Mouse (Mus musculus): Measurements from ENCODE around the gene Cab39l. TPM values are rescaled to one million over a fixed set of nuclear protein-coding genes. Genes with fewer than 3 reads are reported as not detected.

The Cab39l gene
- polyA plus RNA-seq, 1 experiment from 2014 or later = 31.1 TPM

DNA sequence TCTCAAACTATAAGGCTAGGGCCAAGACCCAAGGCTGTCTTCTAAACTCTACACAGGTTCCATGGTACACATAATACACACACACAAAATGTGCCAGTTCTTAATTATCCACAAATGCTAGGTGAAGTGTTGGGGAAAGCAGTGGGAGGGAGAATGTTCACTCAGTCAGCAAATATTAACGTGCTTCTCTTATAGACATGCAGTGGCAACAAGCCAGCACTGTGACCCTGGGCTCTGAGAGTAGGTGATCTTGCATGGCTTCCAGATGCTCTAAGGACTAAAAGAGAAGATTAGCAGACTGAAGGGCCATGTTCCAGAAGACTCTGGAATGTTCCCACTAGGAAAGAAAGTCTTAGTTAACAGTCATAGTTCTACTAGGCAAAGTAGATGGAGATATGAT lies 90.0 kb downstream of the Cab39l start:
- no peak for ATAC-seq (replicated peaks; ENCODE audit: insufficient number of reproducible peaks, low FRiP score, low TSS enrichment)
- H3K9me3 ChIP-seq (replicated peaks; ENCODE audit: control insufficient read depth, low read length) = no peaks in the 10 kb centered on the region

DNA sequence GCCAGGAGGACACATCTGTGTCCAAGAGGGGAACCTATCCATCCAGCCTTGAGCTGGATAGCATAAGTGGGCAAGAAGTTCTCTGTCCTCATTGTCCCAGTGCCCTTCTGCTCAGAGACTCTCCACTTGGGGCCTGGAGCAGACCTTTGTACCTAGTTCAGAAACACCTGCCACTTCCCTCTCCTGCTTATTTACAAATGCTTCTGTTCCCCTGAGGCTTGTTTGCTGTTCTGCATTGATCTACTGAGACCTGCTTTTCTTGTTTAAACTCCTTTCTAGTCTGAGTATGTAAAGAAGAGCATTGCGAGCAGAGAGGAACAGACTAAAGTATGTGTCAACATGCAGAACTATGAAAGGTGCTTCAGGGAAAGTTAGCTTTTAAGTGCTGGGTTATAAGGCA lies 92.2 kb downstream of the Cab39l start:
- no peak overlapping the region for H3K27ac ChIP-seq (ENCODE audit: low read depth, low read length)
- H3K9ac ChIP-seq (ENCODE audit: low read depth, low read length) = no peak overlapping the region
- H3K4me1 ChIP-seq (ENCODE audit: control insufficient read depth, insufficient read depth, low read length) = no peaks in the 10 kb centered on the region
- H3K9me3 ChIP-seq (replicated peaks; ENCODE audit: control insufficient read depth, low read length) = no peaks in the 10 kb centered on the region
- no peak overlapping the region for H3K4me3 ChIP-seq (ENCODE audit: low read depth, low read length)
- no peak overlapping the region for H3K4me2 ChIP-seq
- ATAC-seq (replicated peaks; ENCODE audit: insufficient number of reproducible peaks, low FRiP score, low TSS enrichment) = no peak
- 83% methylated on average over 1 of the region's 1 CpGs for WGBS (ENCODE audit: insufficient replicate concordance)
- H3K27me3 ChIP-seq (ENCODE audit: control insufficient read depth, insufficient read depth, low read length) = no peaks in the 10 kb centered on the region
- no peaks in the 10 kb centered on the region for H3K36me3 ChIP-seq (ENCODE audit: control insufficient read depth, insufficient read depth, low read length)

More for the DNA sequence above, 90.0 kb downstream of the Cab39l start:
- no peak overlapping the region for H3K4me2 ChIP-seq
- no peaks in the 10 kb centered on the region for H3K27me3 ChIP-seq (ENCODE audit: control insufficient read depth, insufficient read depth, low read length)
- H3K4me1 ChIP-seq (ENCODE audit: control insufficient read depth, insufficient read depth, low read length) = no peaks in the 10 kb centered on the region
- no peak overlapping the region for H3K27ac ChIP-seq (ENCODE audit: low read depth, low read length)
- H3K9ac ChIP-seq (ENCODE audit: low read depth, low read length) = no peak overlapping the region
- H3K4me3 ChIP-seq (ENCODE audit: low read depth, low read length) = no peak overlapping the region
- 84% methylated on average over 1 of the region's 1 CpGs for WGBS (ENCODE audit: insufficient replicate concordance)
- H3K36me3 ChIP-seq (ENCODE audit: control insufficient read depth, insufficient read depth, low read length) = no peaks in the 10 kb centered on the region

DNA sequence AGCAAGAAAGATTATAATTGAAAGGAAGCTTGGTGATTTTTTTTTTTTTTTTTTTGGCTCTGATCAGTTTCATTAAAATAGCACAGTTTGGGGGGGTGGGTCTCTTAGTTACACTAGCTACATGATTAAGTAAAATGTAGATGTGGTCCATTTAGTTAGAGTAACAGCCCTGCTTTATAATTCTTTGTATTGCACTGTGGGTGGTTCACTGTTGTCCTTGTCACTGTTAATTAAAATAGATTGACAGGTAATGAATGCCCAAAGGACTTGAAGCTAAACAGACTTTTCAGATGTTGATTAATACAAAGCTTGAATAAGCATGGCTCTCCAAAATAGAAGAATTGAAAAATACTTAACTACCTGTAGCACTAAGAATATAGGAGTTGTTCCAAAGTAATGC lies 93.1 kb downstream of the Cab39l start:
- Histone ChIP-seq H3K9ac (ENCODE audit: low read depth, low read length) (no peak overlapping the region), H3K36me3 (ENCODE audit: control insufficient read depth, insufficient read depth, low read length) (no peaks in the 10 kb centered on the region), H3K27ac (ENCODE audit: low read depth, low read length) (no peak overlapping the region), H3K4me1 (ENCODE audit: control insufficient read depth, insufficient read depth, low read length) (no peaks in the 10 kb centered on the region), H3K27me3 (ENCODE audit: control insufficient read depth, insufficient read depth, low read length) (no peaks in the 10 kb centered on the region), H3K4me2 (no peak overlapping the region), H3K9me3 (replicated peaks; ENCODE audit: control insufficient read depth, low read length) (no peaks in the 10 kb centered on the region), H3K4me3 (ENCODE audit: low read depth, low read length) (no peak overlapping the region)
- no peak for ATAC-seq (replicated peaks; ENCODE audit: insufficient number of reproducible peaks, low FRiP score, low TSS enrichment)

DNA sequence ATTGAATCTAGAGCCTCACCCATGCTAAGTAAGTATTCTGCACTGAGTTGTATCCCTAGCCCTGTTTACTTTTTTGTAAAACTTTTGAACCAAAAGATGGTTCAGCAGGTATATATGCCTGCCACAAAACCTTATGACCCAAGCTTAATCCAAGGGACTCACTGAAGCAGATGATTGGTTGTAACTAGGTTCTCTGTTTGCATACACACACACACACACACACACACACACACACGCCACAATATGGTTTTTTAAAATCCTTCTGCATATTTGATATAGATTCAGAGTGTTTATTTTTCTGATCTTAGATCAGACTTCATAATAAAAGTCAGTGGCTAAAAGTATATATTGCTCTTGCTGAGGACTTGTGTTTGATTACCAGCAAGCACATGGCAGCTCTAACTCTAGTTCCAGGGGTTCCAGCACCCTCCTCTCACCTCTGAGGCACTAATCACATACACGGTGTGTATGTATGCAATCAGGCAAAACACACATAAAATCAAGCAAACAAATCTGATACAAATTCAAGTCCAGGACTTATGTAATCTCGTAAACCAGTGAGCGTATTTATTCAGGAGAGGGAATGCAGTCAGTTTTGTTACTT lies 97.2 kb downstream of the Cab39l start:
- no peak for ATAC-seq (replicated peaks; ENCODE audit: insufficient number of reproducible peaks, low FRiP score, low TSS enrichment)
- WGBS (ENCODE audit: insufficient replicate concordance) = 85% methylated on average over 4 of the region's 4 CpGs
- Histone ChIP-seq H3K4me3 (ENCODE audit: low read depth, low read length) (no peak overlapping the region), H3K4me2 (no peak overlapping the region), H3K36me3 (ENCODE audit: control insufficient read depth, insufficient read depth, low read length) (no peaks in the 10 kb centered on the region), H3K27ac (ENCODE audit: low read depth, low read length) (no peak overlapping the region), H3K4me1 (ENCODE audit: control insufficient read depth, insufficient read depth, low read length) (no peaks in the 10 kb centered on the region), H3K27me3 (ENCODE audit: control insufficient read depth, insufficient read depth, low read length) (no peaks in the 10 kb centered on the region), H3K9ac (ENCODE audit: low read depth, low read length) (no peak overlapping the region), H3K9me3 (replicated peaks; ENCODE audit: control insufficient read depth, low read length) (no peaks in the 10 kb centered on the region)

DNA sequence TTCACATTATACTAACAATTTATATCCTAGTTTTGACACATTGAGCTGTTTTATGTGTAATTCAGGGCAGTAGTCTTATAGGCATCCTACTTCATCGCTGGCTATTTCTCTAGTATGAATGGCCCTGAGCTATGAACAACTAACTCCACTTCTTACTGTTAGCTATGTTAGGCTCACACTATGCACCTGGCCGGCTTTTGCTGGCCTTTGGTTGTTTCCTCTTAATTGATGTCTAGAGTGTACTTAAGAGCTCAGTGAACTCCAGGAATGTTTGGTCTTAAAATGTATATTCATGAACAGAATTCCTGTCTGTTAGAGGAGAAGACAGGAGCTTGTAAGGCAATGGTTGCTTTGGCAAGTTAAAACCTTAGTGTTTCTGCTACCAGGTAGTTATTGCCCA lies 99.5 kb downstream of the Cab39l start:
- H3K27ac ChIP-seq (ENCODE audit: low read depth, low read length) = no peak overlapping the region
- no peak overlapping the region for H3K4me3 ChIP-seq (ENCODE audit: low read depth, low read length)
- ATAC-seq (replicated peaks; ENCODE audit: insufficient number of reproducible peaks, low FRiP score, low TSS enrichment) = no peak
- H3K9me3 ChIP-seq (replicated peaks; ENCODE audit: control insufficient read depth, low read length) = no peaks in the 10 kb centered on the region
- no peak overlapping the region for H3K4me2 ChIP-seq
- no peak overlapping the region for H3K9ac ChIP-seq (ENCODE audit: low read depth, low read length)
- H3K27me3 ChIP-seq (ENCODE audit: control insufficient read depth, insufficient read depth, low read length) = no peaks in the 10 kb centered on the region
- H3K4me1 ChIP-seq (ENCODE audit: control insufficient read depth, insufficient read depth, low read length) = no peaks in the 10 kb centered on the region
- no peaks in the 10 kb centered on the region for H3K36me3 ChIP-seq (ENCODE audit: control insufficient read depth, insufficient read depth, low read length)
- WGBS (ENCODE audit: insufficient replicate concordance) = 86% methylated on average over 2 of the region's 2 CpGs

DNA sequence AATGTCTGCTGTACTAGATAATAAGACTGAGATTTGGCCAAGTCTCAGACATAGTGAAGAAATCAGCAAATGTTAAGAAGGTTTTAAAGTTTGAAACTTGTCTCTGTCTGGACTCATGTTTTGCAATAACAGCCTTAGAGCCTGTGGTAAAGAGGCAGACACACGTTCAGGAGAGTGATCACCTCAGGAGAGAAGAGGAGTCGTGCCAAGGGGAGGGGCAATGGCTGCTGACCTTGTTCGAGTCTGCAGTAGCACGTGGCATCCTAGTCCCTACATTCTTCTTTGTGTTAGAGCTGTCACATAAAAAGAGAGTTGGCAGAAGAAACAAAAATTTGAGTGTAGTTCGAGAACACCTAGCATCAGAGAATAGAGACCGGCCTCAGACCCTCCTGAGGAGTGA lies 100.0 kb downstream of the Cab39l start:
- Histone ChIP-seq H3K4me2 (no peak overlapping the region), H3K27me3 (ENCODE audit: control insufficient read depth, insufficient read depth, low read length) (no peaks in the 10 kb centered on the region), H3K9me3 (replicated peaks; ENCODE audit: control insufficient read depth, low read length) (no peaks in the 10 kb centered on the region), H3K9ac (ENCODE audit: low read depth, low read length) (no peak overlapping the region), H3K4me3 (ENCODE audit: low read depth, low read length) (no peak overlapping the region), H3K36me3 (ENCODE audit: control insufficient read depth, insufficient read depth, low read length) (no peaks in the 10 kb centered on the region), H3K27ac (ENCODE audit: low read depth, low read length) (no peak overlapping the region), H3K4me1 (ENCODE audit: control insufficient read depth, insufficient read depth, low read length) (no peaks in the 10 kb centered on the region)
- 87% methylated on average over 6 of the region's 6 CpGs for WGBS (ENCODE audit: insufficient replicate concordance)
- no peak for ATAC-seq (replicated peaks; ENCODE audit: insufficient number of reproducible peaks, low FRiP score, low TSS enrichment)

DNA sequence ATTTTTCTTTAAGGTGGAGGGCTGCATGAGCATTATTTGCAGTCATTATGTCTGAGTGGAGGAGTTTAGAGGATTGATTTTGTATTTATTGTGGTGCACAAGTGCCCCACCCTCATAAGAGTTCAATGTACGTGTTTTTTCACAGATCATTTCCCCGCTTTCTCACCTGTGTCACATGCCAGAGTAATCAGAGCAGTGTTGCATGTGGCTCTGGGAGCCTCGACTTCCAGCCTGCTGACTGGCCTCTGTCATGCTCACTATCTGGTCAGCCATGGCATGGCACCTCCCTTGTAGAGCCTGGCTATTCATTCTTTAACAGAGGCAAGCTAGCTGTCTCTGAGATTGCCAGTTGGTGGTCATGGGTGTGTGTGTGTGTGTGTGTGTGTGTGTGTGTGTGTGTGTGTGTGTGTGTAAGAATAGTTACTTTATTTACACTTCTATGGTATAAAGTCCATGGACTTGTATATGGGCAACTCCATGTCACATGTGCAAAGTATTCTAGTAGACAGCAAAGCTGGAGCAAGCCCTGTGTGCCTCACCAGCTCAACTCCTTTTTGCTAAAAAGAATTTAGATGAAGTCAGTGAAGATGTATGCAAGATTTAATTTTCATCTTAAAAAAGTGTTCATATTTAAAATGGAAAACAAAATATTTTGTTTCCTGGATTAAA lies 102.5 kb downstream of the Cab39l start:
- Histone ChIP-seq H3K9me3 (replicated peaks; ENCODE audit: control insufficient read depth, low read length) (no peaks in the 10 kb centered on the region), H3K4me1 (ENCODE audit: control insufficient read depth, insufficient read depth, low read length) (no peaks in the 10 kb centered on the region), H3K4me2 (no peak overlapping the region), H3K9ac (ENCODE audit: low read depth, low read length) (no peak overlapping the region), H3K4me3 (ENCODE audit: low read depth, low read length) (no peak overlapping the region), H3K27ac (ENCODE audit: low read depth, low read length) (no peak overlapping the region), H3K36me3 (ENCODE audit: control insufficient read depth, insufficient read depth, low read length) (no peaks in the 10 kb centered on the region), H3K27me3 (ENCODE audit: control insufficient read depth, insufficient read depth, low read length) (no peaks in the 10 kb centered on the region)
- ATAC-seq (replicated peaks; ENCODE audit: insufficient number of reproducible peaks, low FRiP score, low TSS enrichment) = no peak
- 77% methylated on average over 3 of the region's 3 CpGs for WGBS (ENCODE audit: insufficient replicate concordance)

DNA sequence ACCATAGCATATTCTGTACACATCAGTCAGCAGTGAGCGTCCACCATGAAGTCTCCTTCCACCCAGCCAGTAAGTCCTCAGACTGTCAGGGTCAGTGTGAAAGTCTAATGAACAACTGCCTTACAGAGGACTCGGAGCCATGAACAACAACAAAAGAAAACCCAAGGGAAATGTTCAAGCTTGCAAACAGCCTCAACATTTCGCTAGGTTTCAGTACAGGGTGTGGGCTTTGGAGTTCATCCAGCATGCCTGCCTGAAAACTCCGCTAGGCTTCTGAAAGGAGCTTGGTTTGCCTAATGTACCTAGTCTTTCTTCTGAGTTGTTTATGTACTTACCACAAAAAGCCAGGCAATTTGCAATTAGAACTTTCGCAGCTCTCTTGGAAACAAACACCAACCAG lies 103.2 kb downstream of the Cab39l start:
- WGBS (ENCODE audit: insufficient replicate concordance) = 77% methylated on average over 5 of the region's 5 CpGs
- Histone ChIP-seq H3K27ac (ENCODE audit: low read depth, low read length) (no peak overlapping the region), H3K4me3 (ENCODE audit: low read depth, low read length) (no peak overlapping the region), H3K4me2 (no peak overlapping the region), H3K27me3 (ENCODE audit: control insufficient read depth, insufficient read depth, low read length) (no peaks in the 10 kb centered on the region), H3K9me3 (replicated peaks; ENCODE audit: control insufficient read depth, low read length) (no peaks in the 10 kb centered on the region), H3K4me1 (ENCODE audit: control insufficient read depth, insufficient read depth, low read length) (no peaks in the 10 kb centered on the region), H3K9ac (ENCODE audit: low read depth, low read length) (no peak overlapping the region), H3K36me3 (ENCODE audit: control insufficient read depth, insufficient read depth, low read length) (no peaks in the 10 kb centered on the region)
- no peak for ATAC-seq (replicated peaks; ENCODE audit: insufficient number of reproducible peaks, low FRiP score, low TSS enrichment)

Measured in heart, embryonic 11.5 days (tissue).